Mouse (Mus musculus): Measurements from ENCODE around the gene Dio1.

DNA sequence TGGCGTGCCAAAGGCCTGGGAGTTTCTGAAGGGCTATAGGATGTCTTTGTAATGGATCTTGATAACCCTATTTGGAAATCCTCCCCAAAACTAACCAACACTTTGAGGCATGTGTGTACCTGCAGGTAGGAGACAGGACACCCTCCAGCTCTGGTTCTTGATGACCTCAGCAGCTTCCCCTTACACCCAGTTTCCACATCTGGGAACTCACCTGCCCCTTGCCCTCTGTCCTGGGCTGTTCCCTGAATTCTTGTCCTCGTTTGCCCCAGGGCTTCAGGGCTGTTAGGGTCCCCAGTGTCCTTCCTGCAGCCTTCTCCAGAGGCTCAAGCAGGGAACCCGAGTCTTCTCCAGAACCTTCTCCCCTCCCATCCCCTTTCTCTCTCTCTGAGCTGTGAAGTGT, 3.4 kb downstream of the Dio1 start:
- no peak for TF ChIP-seq GATA1 (IDR thresholded peaks at IDR 0.05; ENCODE audit: low read length)
- TF ChIP-seq TAL1 (IDR thresholded peaks at IDR 0.05; ENCODE audit: low read length), result no peak
